Mouse (Mus musculus): ENCODE data around the gene Stmnd1. TPM values are rescaled to one million over a fixed set of nuclear protein-coding genes. Genes with fewer than 3 reads are reported as not detected.

Stmnd1 gene
- polyA plus RNA-seq, 2 experiments: 0.74 to 1.3 TPM

DNA sequence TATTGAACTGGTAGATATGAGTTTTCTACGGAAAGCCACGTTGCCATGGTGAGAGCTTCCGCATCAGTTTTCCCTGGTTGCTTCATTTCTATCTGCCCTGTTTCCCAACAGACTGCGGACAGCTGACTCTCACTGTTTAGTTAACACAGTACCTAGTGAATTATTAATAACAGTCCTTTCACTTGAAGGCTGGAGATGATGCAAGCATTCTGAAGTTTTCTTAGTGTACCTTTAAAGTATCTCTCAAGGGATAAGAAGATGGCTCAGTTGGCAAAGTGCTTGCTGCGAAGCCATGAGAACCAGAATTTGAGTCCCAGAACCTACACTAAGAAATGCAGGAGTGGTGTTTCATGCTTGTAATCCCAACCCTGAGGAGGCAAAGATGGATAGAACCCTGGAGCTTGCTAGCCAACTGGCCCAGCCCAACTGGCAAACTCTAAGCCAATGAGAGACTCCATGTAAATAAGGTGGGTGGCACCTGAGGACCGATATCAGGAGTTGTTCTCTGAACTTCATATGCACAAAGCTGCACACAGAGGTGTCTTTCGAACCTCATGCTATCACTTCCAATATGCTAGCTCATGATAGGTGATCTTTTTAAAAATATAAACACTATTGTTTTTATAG, 35.7 kb upstream of the Stmnd1 start:
- no peak overlapping the region for H3K4me2 ChIP-seq (replicated peaks; ENCODE audit: low read depth, low read length, severe bottlenecking)
- TF ChIP-seq POLR2A (IDR thresholded peaks at IDR 0.05; ENCODE audit: borderline replicate concordance, extremely low read depth, insufficient read depth, insufficient read length): no peak
- H3K9ac ChIP-seq (ENCODE audit: low read depth, low read length, severe bottlenecking): no peak overlapping the region
- ATAC-seq (ENCODE audit: low FRiP score, low read depth): no peak
- 74% methylated on average over 7 of the region's 7 CpGs for WGBS
- DNase-seq (ENCODE audit: low spot score): no peak
- H3K9me3 ChIP-seq (ENCODE audit: control insufficient read depth, low read length): no peaks in the 10 kb centered on the region
- H3K36me3 ChIP-seq (ENCODE audit: control insufficient read depth, insufficient read depth, low read length): no peaks in the 10 kb centered on the region
- H3K4me1 ChIP-seq (ENCODE audit: control insufficient read depth, insufficient read depth, low read length): no peaks in the 10 kb centered on the region
- H3K4me3 ChIP-seq (replicated peaks; ENCODE audit: low read length): no peak overlapping the region
- H3K27me3 ChIP-seq (ENCODE audit: control insufficient read depth, insufficient read depth, low read length): no peaks in the 10 kb centered on the region
- H3K27ac ChIP-seq (replicated peaks; ENCODE audit: low read depth, low read length): no peak overlapping the region

DNA sequence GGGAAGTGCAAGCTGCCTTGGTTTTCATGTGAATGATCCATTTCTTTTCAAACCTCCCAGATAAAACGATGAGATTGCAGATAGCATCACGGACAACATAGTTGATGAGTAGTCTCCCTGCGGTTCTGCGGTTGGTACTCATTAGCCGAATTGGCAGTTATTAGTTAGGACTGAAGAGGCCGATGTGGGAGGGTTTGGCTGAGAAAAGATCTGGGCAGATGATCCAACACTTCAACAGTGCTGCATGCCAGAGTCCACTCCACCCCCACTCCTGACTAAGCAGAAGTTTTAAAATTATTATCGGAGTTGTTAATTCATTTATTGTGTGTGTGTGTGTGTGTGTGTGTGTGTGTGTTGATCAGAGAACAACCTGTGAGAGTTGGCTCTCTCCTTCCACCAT, 34.7 kb upstream of the Stmnd1 start:
- no peak for TF ChIP-seq POLR2A (IDR thresholded peaks at IDR 0.05; ENCODE audit: borderline replicate concordance, extremely low read depth, insufficient read depth, insufficient read length)
- DNase-seq (ENCODE audit: low spot score) (no peak), ATAC-seq (ENCODE audit: low FRiP score, low read depth) (no peak)
- no peak overlapping the region for H3K27ac ChIP-seq (replicated peaks; ENCODE audit: low read depth, low read length)
- no peak overlapping the region for H3K9ac ChIP-seq (ENCODE audit: low read depth, low read length, severe bottlenecking)
- no peak overlapping the region for H3K4me2 ChIP-seq (replicated peaks; ENCODE audit: low read depth, low read length, severe bottlenecking)
- H3K9me3 ChIP-seq (ENCODE audit: control insufficient read depth, low read length): no peaks in the 10 kb centered on the region
- 90% methylated on average over 7 of the region's 7 CpGs for WGBS
- no peaks in the 10 kb centered on the region for H3K4me1 ChIP-seq (ENCODE audit: control insufficient read depth, insufficient read depth, low read length)
- no peak overlapping the region for H3K4me3 ChIP-seq (replicated peaks; ENCODE audit: low read length)
- no peaks in the 10 kb centered on the region for H3K36me3 ChIP-seq (ENCODE audit: control insufficient read depth, insufficient read depth, low read length)
- H3K27me3 ChIP-seq (ENCODE audit: control insufficient read depth, insufficient read depth, low read length): no peaks in the 10 kb centered on the region

DNA sequence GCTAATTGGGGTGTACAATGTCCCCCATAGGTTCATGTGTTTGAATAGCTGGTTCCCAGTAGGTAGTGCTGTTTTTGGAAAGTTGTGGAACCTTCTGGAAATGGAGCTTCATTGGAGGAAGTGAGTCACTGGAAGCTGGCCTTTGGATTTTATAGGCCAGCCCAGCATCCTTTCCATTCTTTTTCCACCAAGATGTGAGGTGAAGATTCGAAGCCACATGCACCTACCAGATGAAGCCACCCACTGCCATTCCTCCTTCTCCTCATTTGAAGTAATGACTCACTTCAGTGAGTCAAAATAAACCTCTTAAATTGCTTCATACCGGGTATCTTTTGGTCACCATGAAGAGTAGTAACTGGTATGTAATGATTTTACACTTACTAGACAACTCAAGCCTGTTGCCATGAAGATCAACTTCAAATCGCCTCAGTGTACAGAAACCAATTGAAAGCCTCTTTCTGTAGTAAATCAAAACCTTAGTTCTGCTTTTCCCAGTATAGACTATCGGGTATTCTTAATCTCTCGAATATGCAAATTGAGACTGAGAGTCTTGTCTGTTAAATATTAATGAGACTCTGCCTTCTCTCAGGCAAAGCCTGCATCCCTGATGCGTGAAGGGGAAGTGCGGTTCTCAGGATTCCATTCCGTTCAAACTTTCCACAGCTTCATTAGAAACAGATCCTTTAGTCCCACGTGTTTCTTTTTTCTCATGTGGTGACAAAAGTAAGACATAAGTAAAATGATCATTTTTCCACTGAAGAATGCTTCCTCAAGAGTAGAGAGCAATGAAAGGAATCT, 31.9 kb upstream of the Stmnd1 start:
- no peak for ATAC-seq (ENCODE audit: low FRiP score, low read depth)
- H3K27ac ChIP-seq (replicated peaks; ENCODE audit: low read depth, low read length): no peak overlapping the region

DNA sequence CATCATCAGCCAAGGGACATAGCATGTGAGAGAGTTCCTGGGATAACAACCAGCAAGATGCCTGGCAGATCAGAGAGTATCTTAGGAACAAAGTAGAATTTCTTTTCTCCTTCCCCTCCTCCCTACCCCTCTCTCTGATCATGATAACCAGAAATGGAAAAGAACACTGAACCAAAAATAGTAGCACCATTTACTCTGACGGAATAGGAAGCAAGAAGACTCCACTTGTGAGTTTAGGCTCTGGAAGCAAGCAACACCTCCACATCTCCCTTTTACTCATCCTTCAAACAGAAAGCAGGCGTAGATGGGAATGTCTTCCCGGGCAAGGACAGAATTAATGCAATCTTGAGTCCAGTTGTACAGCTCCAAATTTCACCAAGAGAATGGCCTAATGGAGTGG, 19.8 kb upstream of the Stmnd1 start:
- Histone ChIP-seq H3K4me3 (replicated peaks; ENCODE audit: low read length) (no peak overlapping the region), H3K36me3 (ENCODE audit: control insufficient read depth, insufficient read depth, low read length) (no peaks in the 10 kb centered on the region), H3K27ac (replicated peaks; ENCODE audit: low read depth, low read length) (no peak overlapping the region), H3K27me3 (ENCODE audit: control insufficient read depth, insufficient read depth, low read length) (no peaks in the 10 kb centered on the region), H3K4me1 (ENCODE audit: control insufficient read depth, insufficient read depth, low read length) (no peaks in the 10 kb centered on the region; the same call in 1 of the 2 replicates), H3K9ac (ENCODE audit: low read depth, low read length, severe bottlenecking) (no peak overlapping the region), H3K9me3 (ENCODE audit: control insufficient read depth, low read length) (no peaks in the 10 kb centered on the region), H3K4me2 (replicated peaks; ENCODE audit: low read depth, low read length, severe bottlenecking) (no peak overlapping the region)
- WGBS: 80% methylated on average over 3 of the region's 3 CpGs
- ATAC-seq (ENCODE audit: low FRiP score, low read depth): no peak
- TF ChIP-seq POLR2A (IDR thresholded peaks at IDR 0.05; ENCODE audit: borderline replicate concordance, extremely low read depth, insufficient read depth, insufficient read length): no peak
- DNase-seq (ENCODE audit: low spot score): no peak

More for the DNA sequence above, 31.9 kb upstream of the Stmnd1 start:
- Histone ChIP-seq H3K9me3 (ENCODE audit: control insufficient read depth, low read length) (no peaks in the 10 kb centered on the region), H3K4me2 (replicated peaks; ENCODE audit: low read depth, low read length, severe bottlenecking) (no peak overlapping the region), H3K36me3 (ENCODE audit: control insufficient read depth, insufficient read depth, low read length) (no peaks in the 10 kb centered on the region), H3K9ac (ENCODE audit: low read depth, low read length, severe bottlenecking) (no peak overlapping the region), H3K27me3 (ENCODE audit: control insufficient read depth, insufficient read depth, low read length) (no peaks in the 10 kb centered on the region), H3K4me3 (replicated peaks; ENCODE audit: low read length) (no peak overlapping the region), H3K4me1 (ENCODE audit: control insufficient read depth, insufficient read depth, low read length) (no peaks in the 10 kb centered on the region)
- 78% methylated on average over 9 of the region's 9 CpGs for WGBS
- no peak for TF ChIP-seq POLR2A (IDR thresholded peaks at IDR 0.05; ENCODE audit: borderline replicate concordance, extremely low read depth, insufficient read depth, insufficient read length)
- DNase-seq (ENCODE audit: low spot score): no peak

DNA sequence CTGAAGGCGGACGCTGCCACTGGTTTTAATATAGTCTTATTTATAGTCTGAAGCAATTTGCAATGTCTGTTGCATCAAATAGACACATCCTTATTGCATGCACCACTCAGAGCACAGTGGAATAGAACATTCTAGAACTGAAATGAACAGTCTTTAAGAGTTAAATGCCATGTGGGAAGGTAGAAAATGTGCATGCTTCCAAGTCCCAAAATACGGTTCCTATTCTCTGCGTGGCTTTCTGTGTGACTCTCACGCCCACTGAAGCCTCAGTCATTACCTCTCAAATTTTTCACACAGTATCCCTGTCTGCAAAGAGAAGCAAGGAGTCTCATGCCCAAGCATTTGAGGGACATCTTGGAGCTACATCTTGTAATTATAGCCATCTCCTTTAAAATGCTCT, 19.4 kb upstream of the Stmnd1 start:
- no peak overlapping the region for H3K4me2 ChIP-seq (replicated peaks; ENCODE audit: low read depth, low read length, severe bottlenecking)
- no peaks in the 10 kb centered on the region for H3K27me3 ChIP-seq (ENCODE audit: control insufficient read depth, insufficient read depth, low read length)
- 94% methylated on average over 5 of the region's 5 CpGs for WGBS
- no peak for TF ChIP-seq POLR2A (IDR thresholded peaks at IDR 0.05; ENCODE audit: borderline replicate concordance, extremely low read depth, insufficient read depth, insufficient read length)
- no peak for DNase-seq (ENCODE audit: low spot score)
- no peaks in the 10 kb centered on the region for H3K9me3 ChIP-seq (ENCODE audit: control insufficient read depth, low read length)
- H3K36me3 ChIP-seq (ENCODE audit: control insufficient read depth, insufficient read depth, low read length): no peaks in the 10 kb centered on the region
- H3K27ac ChIP-seq (replicated peaks; ENCODE audit: low read depth, low read length): no peak overlapping the region
- H3K4me1 ChIP-seq (ENCODE audit: control insufficient read depth, insufficient read depth, low read length): no peaks in the 10 kb centered on the region; the same call in 1 of the 2 replicates
- no peak for ATAC-seq (ENCODE audit: low FRiP score, low read depth)
- H3K9ac ChIP-seq (ENCODE audit: low read depth, low read length, severe bottlenecking): no peak overlapping the region
- H3K4me3 ChIP-seq (replicated peaks; ENCODE audit: low read length): no peak overlapping the region
